Mouse (Mus musculus) forebrain, embryonic 13.5 days (tissue): ENCODE measurements around the gene Phospho1. TPM values are rescaled to one million over a fixed set of nuclear protein-coding genes. Genes with fewer than 3 reads are reported as not detected.

ENCODE experiments used
- polyA plus RNA-seq: library from polyadenylated mRNA; unstranded; fragments of >200 nt; fragmentation: Nextera tagmentation; extraction: Ambion mirVana; gene quantifications from 2 replicates; pipeline ENCODE4 v1.2.1, GENCODE M21; 2015

Gene Phospho1
- polyA plus RNA-seq, 1 experiment from 2014 or later: not detected

Other genes starting within 250 kb of the Phospho1 start
- gene Ngfr, start 236.8 kb upstream of the Phospho1 start, polyA plus RNA-seq: 6.3 and 7.5 TPM in 2 replicates
- gene Phb, start 157.5 kb upstream of the Phospho1 start, polyA plus RNA-seq: 187 and 188 TPM in 2 replicates
- 27.9 and 32.2 TPM in 2 replicates for gene Zfp652, start 111.8 kb upstream of the Phospho1 start, polyA plus RNA-seq
- gene B130006D01Rik, start 100.9 kb upstream of the Phospho1 start, polyA plus RNA-seq: 1.4 and 2.0 TPM in 2 replicates
- 1.4 and 2.8 TPM in 2 replicates for gene Gngt2, start 12.7 kb downstream of the Phospho1 start, polyA plus RNA-seq
- 0.96 and 1.5 TPM in 2 replicates for gene Abi3, start 18.0 kb downstream of the Phospho1 start, polyA plus RNA-seq
- not detected in 2 replicates for gene B4galnt2, start 90.4 kb downstream of the Phospho1 start, polyA plus RNA-seq
- gene Igf2bp1, start 181.4 kb downstream of the Phospho1 start, polyA plus RNA-seq: 53.4 and 58.0 TPM in 2 replicates
- not detected in 2 replicates for gene Gip, start 200.0 kb downstream of the Phospho1 start, polyA plus RNA-seq
- gene Snf8, start 210.4 kb downstream of the Phospho1 start, polyA plus RNA-seq: 129 and 132 TPM in 2 replicates
- 25.8 and 27.7 TPM in 2 replicates for gene Ube2z, start 240.9 kb downstream of the Phospho1 start, polyA plus RNA-seq